Mouse (Mus musculus) erythroblast, adult 5-6 weeks (primary cell): ENCODE results near the gene Trim31. TPM values are rescaled to one million over a fixed set of nuclear protein-coding genes. Genes with fewer than 3 reads are reported as not detected.

Source experiments
- ATAC-seq: replicated peaks from 2 replicates; pipeline ENCODE4 v1.8.0; 2016; ENCODE audit warnings: moderate number of reproducible peaks, mild to moderate bottlenecking, moderate TSS enrichment, inconsistent platforms; ENCODE audit not compliant: poor library complexity, low FRiP score, severe bottlenecking
- total RNA-seq, 2 experiments: library from RNA; stranded (forward) in 1 of 2; stranded (reverse) in 1 of 2; fragments of 150-400 nt in 1 of 2; fragments of 200-764, 138-1000 nt in 1 of 2; gene quantifications; 2 replicates each; pipeline versions ENCODE4 v1.2.3 to v1.2.4; 2015 to 2017; ENCODE audit warnings: low replicate concordance in 2 of 2

Trim31 gene
- total RNA-seq, 2 experiments from 2014 or later: not detected

GRCm38 (mm10) chr17:36892362-36892761 lies 5.6 kb upstream of the Trim31 start:
- peak; percentile 82 for ATAC-seq

GRCm38 (mm10) chr17:36893387-36893786 lies 4.5 kb upstream of the Trim31 start:
- no peak for ATAC-seq

GRCm38 (mm10) chr17:36896583-36896982 lies 1.3 kb upstream of the Trim31 start:
- ATAC-seq: peak; percentile 74

GRCm38 (mm10) chr17:36897065-36897464 lies 853 bp upstream of the Trim31 start:
- ATAC-seq: no peak

DNA sequence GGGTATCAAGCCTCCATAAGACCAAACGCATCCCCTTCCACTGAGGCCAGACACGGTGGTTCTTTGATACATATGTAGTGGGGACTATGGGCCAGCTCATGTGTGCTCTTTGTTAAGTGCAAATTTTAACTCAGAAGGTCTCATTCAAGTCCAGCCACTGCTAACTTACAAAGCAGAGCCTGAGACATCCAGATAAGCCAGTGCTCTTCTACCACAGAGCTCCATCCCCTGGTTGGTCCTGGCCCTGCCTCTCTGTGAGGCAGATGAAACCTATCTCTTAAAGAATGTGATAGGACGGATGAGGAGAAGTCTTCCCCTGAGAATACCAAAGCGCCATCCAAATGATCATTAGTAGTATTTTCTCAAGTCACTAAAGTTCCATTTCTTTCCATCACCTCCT lies 1.5 kb downstream of the Trim31 start:
- ATAC-seq: no peak

DNA sequence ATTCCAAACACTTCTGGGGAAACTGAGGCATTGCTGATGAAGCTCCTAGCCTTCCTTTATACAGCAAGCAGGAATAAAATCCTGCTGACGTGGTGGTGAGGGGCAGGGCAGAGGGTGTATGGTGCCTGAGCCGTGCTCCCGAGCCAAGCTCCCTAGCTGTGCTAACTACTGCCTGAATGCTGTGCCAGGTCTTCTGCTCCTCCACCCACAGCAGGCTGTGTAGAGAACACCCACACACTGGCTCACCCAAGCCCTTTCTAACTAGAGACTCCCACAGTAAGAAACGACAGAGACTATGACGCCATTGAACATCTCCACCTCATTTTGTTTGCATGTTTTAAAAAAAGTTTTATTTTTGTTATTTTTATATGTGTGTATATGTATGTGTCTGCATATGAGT lies 2.1 kb downstream of the Trim31 start:
- ATAC-seq: no peak

GRCm38 (mm10) chr17:36900691-36901090 lies 2.8 kb downstream of the Trim31 start:
- ATAC-seq: no peak

DNA sequence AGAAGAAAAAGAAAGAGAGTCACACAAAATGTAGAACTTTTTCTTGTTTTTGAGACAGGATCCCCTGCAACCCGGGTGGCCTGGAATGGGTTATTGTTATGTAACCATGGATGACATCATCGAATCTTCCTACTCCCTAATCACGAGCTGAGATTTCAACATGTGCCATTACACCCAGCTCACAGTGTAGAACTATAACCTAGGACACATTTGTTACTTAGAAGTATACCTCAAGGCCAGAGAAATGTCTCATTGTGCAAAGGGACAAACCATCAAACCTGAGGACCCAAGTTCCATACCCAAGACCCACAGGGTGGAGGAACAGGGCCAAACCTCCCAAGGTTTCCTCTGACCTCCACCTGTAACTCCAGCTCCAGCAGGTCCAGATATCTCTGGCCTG lies 5.7 kb downstream of the Trim31 start:
- no peak for ATAC-seq

- no peak; the same call in 1 of the 2 replicates for ATAC-seq
These were observed 10.3 kb downstream of the Trim31 start for GRCm38 (mm10) chr17:36908235-36908634.

- no peak for ATAC-seq
These were observed 11.9 kb downstream of the Trim31 start for GRCm38 (mm10) chr17:36909802-36910201.

GRCm38 (mm10) chr17:36912031-36912430 lies 14.1 kb downstream of the Trim31 start:
- ATAC-seq: no peak

- ATAC-seq: peak; percentile 79
These were observed 16.2 kb downstream of the Trim31 start for GRCm38 (mm10) chr17:36914108-36914507.

DNA sequence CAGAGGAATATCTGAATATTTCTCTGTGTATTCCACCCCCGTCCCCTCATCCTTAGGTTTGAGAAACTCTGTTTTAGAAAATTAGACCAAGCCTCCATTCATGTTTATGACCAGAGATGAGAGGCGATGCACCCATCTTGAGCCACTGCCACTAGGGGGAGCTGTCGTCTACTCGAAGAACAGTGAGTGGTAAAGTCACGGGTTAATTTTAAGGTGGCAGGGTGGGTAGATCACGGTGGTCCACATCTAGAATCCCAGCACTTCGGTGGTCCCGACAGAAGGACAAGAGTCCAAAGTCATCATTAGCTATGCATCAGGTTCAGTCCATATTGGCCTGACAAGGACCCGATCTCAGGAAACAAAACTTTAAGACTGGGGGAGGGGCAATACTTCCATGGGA lies 17.2 kb downstream of the Trim31 start:
- peak; percentile 66; the same call in 1 of the 2 replicates for ATAC-seq

GRCm38 (mm10) chr17:36920239-36920638 lies 22.3 kb downstream of the Trim31 start:
- ATAC-seq: no peak

GRCm38 (mm10) chr17:36922715-36923114 lies 24.8 kb downstream of the Trim31 start:
- ATAC-seq: no peak

- no peak for ATAC-seq
These were observed 25.6 kb downstream of the Trim31 start for GRCm38 (mm10) chr17:36923491-36923890.

DNA sequence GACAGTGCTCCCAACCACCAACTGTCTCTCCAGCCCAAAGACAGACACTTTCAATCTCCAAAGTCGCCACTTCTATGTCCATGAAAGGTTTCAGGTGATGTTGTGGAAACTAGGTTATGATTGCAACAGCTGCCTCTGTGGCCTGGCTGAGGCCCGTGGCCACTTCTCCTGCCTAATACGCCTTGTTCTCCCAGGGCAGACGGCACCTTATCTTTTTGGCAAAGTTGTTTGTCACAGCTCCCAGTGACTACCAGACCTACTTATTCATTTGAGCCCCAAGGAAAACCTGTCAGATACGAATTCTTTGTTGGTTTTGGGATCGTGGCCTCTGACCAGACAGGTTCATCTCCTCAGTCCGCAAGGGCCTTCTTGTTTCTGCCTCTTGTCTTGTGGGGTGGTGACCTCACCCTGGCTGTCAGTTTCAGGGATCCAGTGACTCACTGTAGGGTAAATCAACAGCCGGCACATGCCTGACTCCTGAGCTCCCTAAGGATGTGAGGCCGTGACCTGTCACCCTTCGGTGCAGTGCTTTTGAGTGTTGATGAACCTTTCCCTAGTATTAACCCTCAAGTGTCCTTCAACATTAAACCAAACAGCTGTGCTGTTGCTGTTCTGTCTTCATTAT lies 29.7 kb downstream of the Trim31 start:
- ATAC-seq: no peak

- ATAC-seq: no peak
These were observed 31.5 kb downstream of the Trim31 start for GRCm38 (mm10) chr17:36929236-36929932.

- ATAC-seq: no peak
These were observed 32.3 kb downstream of the Trim31 start for GRCm38 (mm10) chr17:36930233-36930632.

- no peak for ATAC-seq
These were observed 33.2 kb downstream of the Trim31 start for GRCm38 (mm10) chr17:36931130-36931529.

DNA sequence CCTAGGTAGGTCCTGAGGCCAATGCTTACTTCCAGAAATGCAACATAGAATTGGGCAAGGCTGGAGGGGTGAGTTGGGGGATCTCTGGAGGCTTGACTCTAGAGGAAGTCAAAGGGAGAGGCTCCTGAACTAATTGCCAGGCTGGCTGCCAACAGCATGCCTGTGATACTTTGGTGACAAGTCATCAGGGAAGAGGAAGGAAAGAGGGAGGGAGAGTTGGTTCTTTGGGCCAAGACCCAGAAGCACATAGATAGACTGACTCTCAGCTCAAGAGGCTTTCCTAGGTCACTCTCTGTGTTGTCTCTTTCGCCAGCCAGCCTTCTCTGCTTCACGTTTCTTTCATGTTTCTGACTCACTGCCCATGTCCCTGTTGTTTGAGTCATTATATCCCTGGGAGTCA lies 33.9 kb downstream of the Trim31 start:
- ATAC-seq: no peak

- ATAC-seq: no peak
These were observed 40.1 kb downstream of the Trim31 start for GRCm38 (mm10) chr17:36938056-36938455.
